Mouse (Mus musculus) cerebellum, postnatal 10 days (tissue): ENCODE data around the gene Samd5.

Experiments used
- DNase-seq, 2 experiments: peaks; one replicate each; pipeline ENCODE4 v3.0.0; 2021; ENCODE audit warnings: mixed read lengths in 2 of 2

Gene Samd5

DNA sequence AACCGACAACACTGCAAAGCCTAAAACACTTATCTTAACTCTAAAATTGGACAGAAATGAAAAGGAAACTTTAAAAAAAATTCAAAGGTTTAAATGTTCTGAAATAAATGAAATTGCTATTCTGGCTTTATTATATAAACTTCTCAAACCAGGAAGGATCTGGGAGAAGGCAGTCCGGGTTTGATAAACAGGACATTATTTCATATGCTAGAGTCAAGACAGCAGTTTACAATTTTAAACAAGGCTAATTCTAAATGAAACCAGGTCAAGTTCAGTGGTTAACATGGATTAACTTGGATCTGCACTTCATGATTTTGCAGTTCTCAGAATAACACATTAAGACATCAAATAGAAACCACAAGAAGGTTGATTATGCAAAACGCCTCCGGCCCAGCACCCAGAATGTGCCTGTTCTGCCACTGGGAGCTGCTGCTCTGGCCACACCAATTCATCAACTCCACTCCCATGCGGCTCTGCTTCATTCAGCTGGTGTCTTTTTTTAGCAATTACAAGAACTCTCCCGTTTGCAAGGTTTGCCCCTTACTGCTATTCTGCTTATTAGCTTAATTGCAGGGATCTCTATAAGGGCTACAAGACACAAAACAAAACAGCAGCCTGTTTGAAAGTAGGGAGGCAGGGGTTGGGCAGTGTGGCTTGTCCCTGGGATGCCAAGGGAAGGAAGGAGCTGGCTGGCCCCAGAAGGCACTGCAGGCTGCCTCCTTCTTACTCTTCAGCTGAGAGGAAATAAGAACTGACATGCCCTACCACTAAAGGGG is 24.8 kb downstream of the Samd5 start:
- DNase-seq = no peak

GRCm38 (mm10) chr10:9648464-9648863 is 26.5 kb downstream of the Samd5 start:
- no peak for DNase-seq

DNA sequence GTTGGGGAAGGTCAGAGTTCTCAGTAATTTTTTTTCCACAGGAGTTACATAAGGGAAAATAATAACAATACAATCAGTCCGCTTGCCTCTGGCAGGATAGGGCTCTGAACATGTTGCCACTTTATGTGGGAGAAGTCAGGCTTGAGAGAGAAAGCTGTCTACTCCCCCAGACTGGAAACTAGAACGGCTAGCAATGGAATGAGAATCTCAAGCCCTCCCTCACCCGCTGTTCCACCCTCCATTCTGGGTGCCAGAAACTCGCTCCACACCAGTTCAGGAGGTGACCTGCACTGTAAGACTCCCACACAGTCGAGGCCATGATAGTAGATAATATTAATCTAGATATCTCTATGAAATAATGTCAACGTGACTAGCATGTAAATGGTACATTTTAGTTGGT is 27.3 kb downstream of the Samd5 start:
- DNase-seq = no peak

GRCm38 (mm10) chr10:9646391-9646790 is 28.6 kb downstream of the Samd5 start:
- no peak for DNase-seq

DNA sequence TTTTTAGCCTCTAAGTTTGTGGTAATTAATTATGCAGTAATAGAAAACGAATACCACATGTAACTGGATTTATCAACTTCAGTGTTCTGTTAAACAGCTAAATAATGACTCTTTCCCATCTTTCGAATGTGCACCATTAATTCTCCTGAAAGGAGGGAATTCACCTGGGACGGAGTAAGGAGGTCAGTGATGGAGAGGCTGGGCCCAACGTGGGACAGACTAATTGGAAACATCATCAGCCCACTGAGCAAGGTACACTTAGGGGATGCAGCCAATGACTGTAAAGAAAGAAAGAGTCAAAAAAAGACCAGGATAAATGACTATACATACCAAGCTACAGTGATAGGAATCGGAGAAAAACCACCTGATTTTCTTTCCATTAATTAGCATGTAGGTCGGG is 31.5 kb downstream of the Samd5 start:
- DNase-seq = no peak

DNA sequence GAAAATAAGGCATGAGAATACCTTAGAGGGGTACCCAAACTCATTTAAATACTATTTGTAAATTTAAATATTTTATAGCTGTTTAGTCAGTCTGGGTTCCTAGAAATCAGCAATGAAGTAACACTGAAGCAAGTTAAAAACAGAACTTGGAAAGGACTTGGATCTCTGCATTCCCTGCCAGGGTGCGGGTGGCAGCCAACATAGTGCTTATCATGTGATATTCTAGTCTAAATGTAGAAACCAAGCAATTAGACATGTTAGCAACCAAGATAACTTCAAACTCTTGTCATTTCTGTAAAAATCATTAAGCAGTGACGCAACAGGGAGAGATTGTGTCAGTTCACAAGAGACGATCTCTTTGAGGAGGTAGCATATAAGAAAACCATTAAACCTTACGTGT is 32.9 kb downstream of the Samd5 start:
- peak in 1 of 2 experiments; percentile 10 for DNase-seq

- no peak for DNase-seq
These were observed 34.3 kb downstream of the Samd5 start for GRCm38 (mm10) chr10:9640678-9641077.

- DNase-seq = no peak
These were observed 35.0 kb downstream of the Samd5 start for GRCm38 (mm10) chr10:9640056-9640455.

GRCm38 (mm10) chr10:9625356-9625755 is 49.7 kb downstream of the Samd5 start:
- DNase-seq = no peak

DNA sequence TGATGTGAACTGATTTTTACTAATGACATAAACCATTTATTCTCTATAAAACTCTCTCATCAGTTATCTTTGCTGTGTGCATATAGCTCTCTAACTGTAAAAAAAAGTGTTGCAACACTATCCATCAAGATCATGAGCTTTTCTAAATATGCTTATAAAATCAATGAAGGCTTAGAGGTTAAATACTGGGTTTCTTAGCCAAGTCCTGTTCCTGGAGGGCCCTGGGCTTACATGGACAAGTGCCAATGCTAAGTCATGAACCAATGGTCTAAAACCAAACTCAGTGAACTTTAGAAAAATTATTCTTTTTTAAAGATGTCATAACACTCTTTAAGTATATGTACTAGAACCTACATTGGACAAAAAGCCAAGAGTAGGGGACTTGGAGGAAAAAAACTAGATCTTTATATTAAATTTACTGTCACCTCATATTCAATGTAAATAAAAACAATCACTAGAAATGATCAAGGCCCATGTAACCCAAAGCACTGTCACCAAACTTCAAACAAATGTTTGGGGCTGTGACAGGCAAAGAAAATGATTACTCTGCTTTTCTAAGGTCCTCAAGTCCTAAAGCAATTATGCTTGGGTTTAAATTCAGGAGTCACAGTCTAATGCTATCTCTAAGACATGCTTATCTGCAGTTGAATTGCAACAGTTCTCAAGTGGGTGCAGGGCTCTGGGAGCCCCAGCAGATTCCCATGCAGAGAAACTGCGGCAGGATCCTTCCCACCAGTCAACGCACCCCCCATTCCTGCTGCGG is 52.9 kb downstream of the Samd5 start:
- DNase-seq = peak in 1 of 2 experiments; percentile 9

DNA sequence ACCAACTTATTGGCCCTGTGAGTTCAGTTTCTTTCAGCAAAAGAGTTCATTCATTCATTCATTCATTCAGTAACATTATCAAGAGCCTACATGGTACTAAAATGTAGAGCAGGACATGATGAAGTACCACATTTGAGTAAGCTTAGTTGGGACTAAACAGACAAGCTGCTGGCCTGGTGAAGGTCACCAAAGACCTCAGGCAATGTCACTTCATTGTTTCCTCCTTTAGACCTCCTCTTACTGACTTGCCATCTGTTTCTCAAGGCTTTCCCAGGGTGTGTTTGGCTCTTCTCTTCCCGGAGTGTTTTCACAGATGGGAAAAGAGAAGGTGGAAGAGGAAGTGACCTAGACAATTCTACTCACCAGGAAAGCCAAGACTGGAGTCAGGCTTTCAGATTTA is 54.0 kb downstream of the Samd5 start:
- no peak for DNase-seq

GRCm38 (mm10) chr10:9615009-9615408 is 60.0 kb downstream of the Samd5 start:
- DNase-seq = no peak

DNA sequence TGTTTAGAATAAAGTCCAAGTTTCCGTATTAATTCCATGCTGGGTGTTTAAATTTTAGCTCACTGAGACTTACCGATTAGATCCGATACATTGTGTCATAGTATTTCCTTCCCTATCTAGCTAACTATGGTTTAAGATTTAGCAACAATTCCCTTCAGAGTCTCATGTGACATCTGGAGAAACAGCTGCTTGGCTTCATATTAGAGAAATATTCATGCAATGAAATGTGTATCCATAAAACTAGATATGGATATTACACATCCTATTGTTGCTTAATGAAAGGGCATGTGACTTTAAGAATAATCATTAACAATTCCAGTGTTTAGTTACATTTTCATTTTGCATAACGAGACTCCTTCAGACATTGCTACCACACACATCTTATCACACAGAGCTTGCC is 66.2 kb downstream of the Samd5 start:
- no peak for DNase-seq

- no peak for DNase-seq
These were observed 67.9 kb downstream of the Samd5 start for GRCm38 (mm10) chr10:9607155-9607554.

GRCm38 (mm10) chr10:9605635-9606034 is 69.4 kb downstream of the Samd5 start:
- DNase-seq = peak; percentile 88 to 90

DNA sequence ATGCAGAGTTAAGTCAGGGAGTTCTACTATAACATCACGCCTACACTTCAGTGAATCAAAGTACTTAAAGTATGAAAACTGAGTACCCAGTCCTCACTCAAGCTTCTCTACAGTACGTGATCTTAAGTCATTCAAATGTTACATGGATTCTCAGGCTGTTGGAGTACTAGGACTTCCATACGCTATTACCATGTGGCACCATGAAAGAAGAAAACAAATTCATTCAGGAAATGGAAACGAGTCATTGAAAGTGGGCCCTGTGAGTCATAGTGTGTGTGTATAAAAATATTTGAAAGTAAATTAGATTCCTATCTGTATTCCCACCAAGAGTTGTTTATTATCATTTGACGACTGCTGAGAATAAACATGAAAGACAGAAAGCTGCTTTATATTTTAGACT is 71.7 kb downstream of the Samd5 start:
- DNase-seq = no peak

GRCm38 (mm10) chr10:9602845-9603244 is 72.2 kb downstream of the Samd5 start:
- peak; percentile 64 to 78 for DNase-seq

DNA sequence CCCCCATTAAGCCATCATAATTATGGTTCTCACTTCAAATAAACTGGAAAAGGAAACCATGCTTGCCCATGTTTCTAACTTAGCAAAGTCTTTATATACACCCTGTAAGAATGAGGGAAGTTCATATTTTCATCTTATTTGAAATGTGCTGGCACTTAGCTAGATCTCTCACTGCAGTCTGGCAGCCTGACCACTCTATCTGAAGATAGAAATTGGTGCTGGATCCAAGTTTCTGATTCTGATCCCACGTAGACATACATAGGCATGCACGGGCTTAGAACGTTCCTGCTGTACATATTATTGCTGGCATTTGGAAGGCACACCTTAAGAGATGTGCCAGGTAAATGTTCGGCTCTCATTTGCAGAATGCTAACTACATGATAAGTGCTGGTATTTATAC is 72.6 kb downstream of the Samd5 start:
- DNase-seq = peak; percentile 12 to 39

GRCm38 (mm10) chr10:9596228-9596627 is 78.8 kb downstream of the Samd5 start:
- DNase-seq = no peak

DNA sequence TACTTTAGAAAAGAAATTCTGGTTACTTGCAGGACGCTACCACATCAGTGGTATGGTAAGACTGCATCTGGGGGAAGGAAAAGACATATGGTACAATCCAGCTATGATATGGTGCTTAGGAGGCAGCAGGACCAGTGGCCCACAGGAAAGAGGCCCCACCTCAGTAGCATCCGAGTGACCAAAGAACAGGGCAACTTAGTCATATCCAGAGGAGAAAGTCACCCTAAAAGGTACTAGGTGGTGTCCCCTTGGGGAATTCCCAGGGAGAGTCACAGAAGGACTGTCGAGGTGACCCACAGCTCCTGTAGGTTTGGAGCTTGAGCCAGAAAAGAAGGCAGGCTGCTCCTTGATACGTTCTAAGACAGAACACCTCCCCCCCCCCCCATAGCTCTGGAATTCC is 80.3 kb downstream of the Samd5 start:
- no peak for DNase-seq

DNA sequence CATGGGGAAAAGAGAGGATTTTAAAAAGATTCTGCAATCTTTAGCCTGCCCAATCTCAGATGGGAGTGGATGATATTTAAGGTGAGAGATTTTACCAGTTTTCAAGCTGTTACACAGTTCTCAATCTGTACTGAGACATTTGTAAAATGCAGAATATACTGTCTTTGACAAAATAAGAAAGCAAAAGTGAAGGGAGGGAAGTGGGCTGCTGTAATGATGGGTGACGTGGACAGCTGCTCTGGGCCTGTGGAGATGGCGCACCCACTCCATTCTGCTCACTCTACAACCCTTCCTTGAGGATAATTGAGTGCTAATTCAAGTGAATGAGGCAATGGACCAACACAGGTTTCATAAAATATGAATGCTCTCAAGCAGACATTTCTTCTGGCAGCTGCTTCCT is 84.4 kb downstream of the Samd5 start:
- DNase-seq = peak in 1 of 2 experiments; percentile 21

GRCm38 (mm10) chr10:9586328-9586727 is 88.7 kb downstream of the Samd5 start:
- no peak for DNase-seq

- no peak for DNase-seq
These were observed 95.6 kb downstream of the Samd5 start for GRCm38 (mm10) chr10:9579374-9579773.

- DNase-seq = peak; percentile 57 to 67
These were observed 99.4 kb downstream of the Samd5 start for GRCm38 (mm10) chr10:9575605-9576004.
